Mouse (Mus musculus) layer of hippocampus, postnatal 25 days (tissue): ENCODE measurements around the gene Rph3al. TPM values are rescaled to one million over a fixed set of nuclear protein-coding genes. Genes with fewer than 3 reads are reported as not detected.

ENCODE experiments used
- DNase-seq, 2 experiments: peaks; one replicate each; pipeline ENCODE4 v3.0.0; 2022; ENCODE audit warnings: mixed read lengths in 2 of 2, low spot score in 1 of 2; ENCODE audit errors: extremely low spot score in 1 of 2
- total RNA-seq, 2 experiments: library from RNA; stranded (reverse); gene quantifications; 2 replicates each; pipeline ENCODE4 v1.2.3; 2021

Rph3al gene
- 1 to 10 TPM; 5.9 to 8.7 TPM for total RNA-seq

DNA sequence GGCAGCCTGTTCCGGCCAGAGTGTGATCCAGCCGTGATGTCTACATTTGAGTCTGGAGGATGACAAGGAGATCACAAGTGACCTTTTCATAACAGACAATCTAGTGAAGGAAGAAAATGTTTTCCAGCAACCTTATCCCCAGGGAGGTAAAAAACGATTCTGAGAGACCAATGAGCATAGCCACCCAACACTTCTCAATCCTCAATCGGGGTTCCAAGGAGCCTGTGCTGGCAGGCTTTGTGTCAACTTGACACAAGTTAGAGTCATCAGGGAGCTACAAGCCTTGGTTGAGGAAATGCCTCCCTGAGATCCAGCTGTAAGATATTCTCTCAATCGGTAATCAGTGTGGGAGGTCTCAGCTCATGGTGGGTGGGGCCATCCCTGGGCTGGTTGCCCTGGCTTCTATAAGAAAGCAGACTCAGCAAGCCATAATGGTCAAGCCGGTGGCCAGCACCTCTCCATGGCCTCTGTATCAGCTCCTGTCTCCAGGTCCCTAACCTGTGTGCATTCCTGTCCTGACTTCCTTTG lies at the start of gene Rph3al:
Gene Rph3al (minus strand): TSS at position 51 of the 528 bp plus-strand sequence.
- DNase-seq, result no peak

GRCm38 (mm10) chr11:75985948-75986347 lies 47.7 kb upstream of the Rph3al start:
- no peak for DNase-seq

DNA sequence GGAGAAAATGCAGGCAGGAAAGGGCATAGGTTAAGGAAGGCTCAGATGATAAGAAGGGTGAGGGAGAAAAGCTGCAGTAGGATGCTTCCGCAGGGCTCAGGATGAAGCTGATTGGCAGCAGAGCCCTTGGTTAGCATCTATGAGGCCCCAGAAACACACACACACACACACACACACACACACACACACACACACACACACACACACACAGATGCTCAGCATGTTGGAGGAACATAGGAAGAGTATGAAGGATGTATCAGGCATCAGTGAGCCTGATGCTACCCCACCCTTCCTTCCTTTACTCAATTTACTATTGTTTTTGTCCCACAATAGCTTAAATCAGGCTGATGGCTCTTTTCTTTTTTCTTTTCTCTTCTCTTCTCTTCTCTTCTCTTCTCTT lies 46.4 kb upstream of the Rph3al start:
- DNase-seq, result no peak

- no peak for DNase-seq
These were observed 45.0 kb upstream of the Rph3al start for GRCm38 (mm10) chr11:75983194-75983593.

DNA sequence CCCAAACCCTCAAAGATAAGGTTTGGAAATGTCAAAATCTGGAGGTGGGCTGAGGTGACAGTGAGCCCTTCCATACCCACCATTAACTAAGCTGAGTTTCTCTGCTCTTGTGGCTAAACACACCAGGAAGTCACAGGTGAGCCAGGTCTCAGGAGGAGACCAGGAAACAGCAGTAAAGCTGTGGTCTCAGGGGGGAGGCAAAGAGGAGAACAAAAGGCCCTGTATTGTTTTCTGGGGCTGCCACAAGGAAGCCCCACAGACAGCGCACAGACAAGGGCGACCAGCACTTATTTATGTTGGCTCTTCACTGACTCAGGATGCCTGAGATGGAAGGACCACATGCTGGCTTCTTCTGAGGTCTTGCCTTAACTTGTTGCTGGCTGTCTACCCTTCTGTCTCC lies 42.2 kb upstream of the Rph3al start:
- no peak for DNase-seq

DNA sequence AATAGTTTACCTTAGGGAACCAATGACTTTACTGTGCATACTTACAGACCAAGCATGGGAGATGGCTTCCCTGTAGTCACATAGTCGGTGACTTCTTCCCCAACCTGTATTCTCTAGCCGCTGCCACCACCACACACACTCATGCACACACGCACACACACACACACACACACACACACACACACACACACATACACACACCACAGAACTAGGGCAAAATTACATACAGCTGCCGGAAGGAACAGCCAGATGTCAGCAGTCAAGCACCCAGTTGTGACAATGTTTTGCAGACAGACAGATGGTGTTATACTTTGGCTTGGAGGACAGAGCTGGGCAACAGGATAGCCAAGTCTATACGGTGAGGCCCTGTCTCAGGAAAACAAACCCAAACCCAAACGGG lies 39.8 kb upstream of the Rph3al start:
- DNase-seq, result no peak

DNA sequence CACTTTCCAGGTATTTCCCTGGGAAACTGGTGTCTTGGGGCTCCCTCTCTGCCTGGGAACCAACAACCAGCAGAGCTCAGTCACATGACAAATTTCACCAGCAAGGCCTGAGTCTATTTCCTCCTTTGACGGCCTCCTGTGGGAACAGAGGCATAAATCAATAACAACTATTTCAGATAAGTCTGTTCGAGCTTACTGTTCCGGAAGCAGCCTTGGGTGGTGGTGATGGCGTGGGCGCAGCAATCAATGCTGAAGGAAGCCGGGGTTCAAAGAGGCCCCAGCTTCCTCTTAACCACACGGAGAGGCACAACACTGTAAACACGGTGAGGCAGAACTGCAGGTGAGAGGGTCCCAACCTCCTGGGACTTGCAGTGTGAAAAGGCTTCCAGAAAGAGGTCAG lies 38.5 kb upstream of the Rph3al start:
- DNase-seq, result no peak

DNA sequence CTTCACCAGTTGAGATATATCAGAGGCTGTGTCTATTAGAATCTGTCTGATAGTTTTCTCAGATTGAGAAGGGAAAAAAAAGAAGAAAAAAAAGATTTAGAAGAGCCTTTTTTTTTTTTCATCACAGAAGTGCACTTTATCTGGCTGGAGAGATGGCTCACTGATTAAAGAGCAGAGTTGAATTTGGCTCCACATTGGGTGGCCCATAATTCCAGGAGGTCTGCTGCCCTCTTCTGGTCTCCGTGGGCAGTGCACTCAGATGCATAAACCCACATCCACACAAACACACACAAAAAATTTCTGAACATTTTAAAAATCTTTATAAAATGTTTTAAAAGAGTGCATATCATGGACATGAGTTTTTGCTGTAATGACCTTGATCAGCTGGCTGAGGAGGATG lies 35.8 kb upstream of the Rph3al start:
- DNase-seq, result no peak

GRCm38 (mm10) chr11:75972916-75973567 lies 34.8 kb upstream of the Rph3al start:
- DNase-seq, result no peak

DNA sequence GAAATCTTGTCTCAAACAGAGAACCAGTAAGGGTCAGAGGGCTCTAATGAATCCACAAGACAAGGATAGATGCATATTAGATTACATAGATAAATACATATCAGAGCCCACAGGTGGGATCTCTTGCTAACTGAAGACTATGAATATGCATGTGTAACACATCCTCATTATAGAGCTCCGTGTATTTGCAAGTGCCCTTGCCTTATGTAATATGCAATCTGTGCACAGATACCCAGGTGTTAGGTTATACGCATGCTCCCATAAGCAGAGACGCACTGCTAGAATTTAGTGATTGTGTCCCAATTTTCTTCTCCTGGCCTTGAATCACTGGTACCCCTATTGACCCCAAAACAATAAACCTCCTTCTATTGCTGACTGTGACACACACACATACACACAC lies 34.0 kb upstream of the Rph3al start:
- DNase-seq, result no peak

- no peak for DNase-seq
These were observed 32.4 kb upstream of the Rph3al start for GRCm38 (mm10) chr11:75970629-75971028.

DNA sequence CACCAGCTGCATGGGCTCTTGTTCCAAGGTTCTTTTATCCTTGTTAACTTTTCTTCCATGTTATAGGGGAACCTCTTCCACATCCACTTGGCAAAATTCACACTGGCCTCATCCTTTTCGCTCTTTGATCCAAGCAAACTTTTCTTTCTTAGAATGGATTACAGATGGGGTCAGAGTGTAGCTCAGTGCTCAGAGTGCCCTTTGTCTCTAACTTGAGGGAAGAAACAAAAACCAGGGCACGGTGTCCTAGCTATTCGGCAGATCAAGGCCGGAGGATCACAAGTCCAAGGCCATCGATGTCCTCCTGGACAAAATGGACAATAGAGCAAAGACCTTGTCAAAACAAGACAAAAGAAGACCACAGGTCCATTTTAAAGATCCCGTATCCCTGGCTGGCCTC lies 30.5 kb upstream of the Rph3al start:
- no peak for DNase-seq

DNA sequence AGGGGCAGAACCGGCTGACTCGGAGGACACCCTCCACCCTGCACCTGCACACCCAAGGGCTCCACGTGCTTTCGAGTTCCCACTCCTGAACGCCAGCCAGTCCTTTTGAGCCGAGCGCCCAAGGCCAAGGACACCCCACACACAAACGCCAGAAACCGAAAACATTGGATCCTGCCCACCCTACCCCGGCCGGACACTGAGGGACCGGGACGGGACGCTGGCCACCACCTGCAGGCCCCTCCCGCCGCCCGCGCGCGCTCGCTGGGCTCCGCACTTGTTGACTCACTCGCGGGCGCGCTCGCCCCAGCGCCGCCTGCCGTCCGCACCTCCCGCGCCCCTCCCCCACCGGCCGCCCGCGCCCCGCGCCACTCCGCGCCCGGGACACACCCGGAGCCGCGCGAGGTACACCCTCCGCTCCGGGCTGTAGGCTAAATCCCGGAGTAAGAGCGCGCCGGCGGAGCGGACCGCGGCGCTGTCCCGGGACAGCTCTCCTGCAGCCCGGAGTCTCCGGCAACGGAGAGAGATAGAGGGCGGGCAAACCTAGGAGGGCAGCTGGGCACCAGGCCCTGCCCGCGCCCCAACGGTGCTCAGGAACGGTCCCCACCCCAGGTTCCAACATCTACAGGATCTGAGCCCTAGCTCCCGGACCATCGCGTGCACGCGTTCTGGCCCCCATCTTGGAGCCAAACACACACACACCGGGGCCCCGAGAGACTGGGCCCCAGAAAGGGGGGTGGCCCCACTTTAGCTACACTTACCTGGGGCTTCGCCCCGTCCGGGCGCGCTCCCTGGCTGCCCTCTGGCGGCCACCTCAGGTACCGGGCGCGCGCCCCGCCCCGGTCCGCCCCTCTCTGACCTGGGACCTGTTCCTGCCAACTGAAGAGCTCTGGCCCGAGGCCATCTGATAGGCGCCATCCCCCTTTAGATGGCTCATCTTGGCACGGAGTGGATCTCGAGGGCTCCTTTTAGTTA lies 28.5 kb upstream of the Rph3al start:
- peak; percentile 63 to 64 for DNase-seq

- no peak for DNase-seq
These were observed 27.6 kb upstream of the Rph3al start for GRCm38 (mm10) chr11:75965674-75966400.

DNA sequence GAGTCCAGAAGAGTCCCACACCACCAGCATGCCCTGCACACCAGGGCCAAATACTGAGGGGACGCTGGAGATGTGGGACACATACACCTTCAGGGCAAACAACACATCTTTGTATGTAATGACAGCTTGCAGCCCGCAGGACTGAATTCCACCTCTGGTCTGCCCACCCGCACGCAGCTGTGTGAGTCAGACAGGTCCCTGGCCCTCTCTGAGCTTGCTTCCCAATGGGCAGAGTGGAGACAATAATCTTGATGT lies 26.2 kb upstream of the Rph3al start:
- no peak for DNase-seq

GRCm38 (mm10) chr11:75963730-75964475 lies 25.7 kb upstream of the Rph3al start:
- DNase-seq, result no peak

DNA sequence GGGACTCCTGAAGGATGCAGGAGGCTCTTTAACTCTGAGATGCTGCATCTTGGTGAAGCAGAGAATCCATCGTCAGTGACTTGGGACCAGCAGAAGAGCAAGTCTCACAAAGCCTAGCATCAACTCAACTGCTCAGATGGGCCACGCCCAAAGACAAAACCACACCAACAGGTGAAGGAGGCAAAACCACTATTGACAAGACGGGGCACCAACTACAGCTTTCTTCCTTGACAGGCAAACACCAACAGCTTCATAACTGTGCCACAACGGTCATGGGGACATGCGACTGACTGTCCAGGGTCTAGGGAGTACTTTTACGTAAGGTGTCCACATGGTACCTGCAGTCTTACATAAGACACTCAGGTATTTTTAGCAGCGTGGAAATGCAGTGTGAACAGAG lies 23.6 kb upstream of the Rph3al start:
- DNase-seq, result no peak

GRCm38 (mm10) chr11:75957124-75957832 lies 19.0 kb upstream of the Rph3al start:
- no peak for DNase-seq

DNA sequence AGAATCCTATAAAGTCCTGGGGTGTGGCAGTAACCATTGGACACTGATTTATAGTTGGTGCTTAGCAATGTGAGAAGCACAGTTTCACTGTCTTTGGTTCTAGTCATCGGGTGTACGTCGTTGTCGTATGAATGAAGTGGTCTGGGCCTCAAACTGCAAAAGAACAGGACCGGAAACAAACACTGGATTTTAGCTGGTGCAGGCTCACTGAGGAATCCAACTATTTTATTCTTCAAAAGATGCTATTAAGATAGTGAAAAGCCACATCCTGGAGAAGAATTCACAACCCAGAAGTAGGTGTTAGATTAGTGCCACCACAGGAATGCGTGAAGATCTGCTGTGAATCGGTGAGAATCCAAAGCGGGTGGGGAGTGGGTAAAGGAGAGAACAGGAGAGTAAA lies 18.4 kb upstream of the Rph3al start:
- DNase-seq, result no peak

- no peak for DNase-seq
These were observed 16.7 kb upstream of the Rph3al start for GRCm38 (mm10) chr11:75954896-75955295.
